Mouse (Mus musculus) liver, embryonic 14.5 days (tissue): Measurements from ENCODE around the gene Cilp. TPM values are rescaled to one million over a fixed set of nuclear protein-coding genes. Genes with fewer than 3 reads are reported as not detected.

Experiments used
- ATAC-seq: fragments of 200-750 bp; cut with Nextera tagmentation; 2 replicates; pipeline ENCODE4 v1.8.0; 2017; ENCODE audit warnings: moderate number of reproducible peaks, mild to moderate bottlenecking, moderate library complexity; ENCODE audit not compliant: insufficient read depth
- DNase-seq, 3 experiments: peaks; one replicate each; pipeline ENCODE4 v3.0.0-alpha.2; 2012 to 2013; ENCODE audit warnings: low read depth in 3 of 3, low spot score in 3 of 3
- H3K27ac ChIP-seq: fragments of 300-500 bp; sonication (generic); 2 replicates; pipeline ENCODE4 v1.5.1; 2014; ENCODE audit warnings: moderate library complexity, mild to moderate bottlenecking, control low read depth, inconsistent platforms
- H3K27me3 ChIP-seq: fragments of 300-500 bp; sonication (generic); 2 replicates; pipeline ENCODE4 v1.6.1; 2014; ENCODE audit warnings: mild to moderate bottlenecking, low read length, moderate library complexity; ENCODE audit not compliant: control insufficient read depth, insufficient read depth
- H3K36me3 ChIP-seq: fragments of 300-500 bp; sonication (generic); replicated peaks from 2 replicates; pipeline ENCODE4 v1.6.1; 2014; ENCODE audit warnings: low read depth; ENCODE audit not compliant: control insufficient read depth, insufficient read depth
- H3K4me1 ChIP-seq, 2 experiments: fragments of 200-500 bp in 1 of 2; fragments of 300-500 bp in 1 of 2; sonication (generic) in 1 of 2; replicated peaks; 2 replicates each; pipeline ENCODE4 v1.6.1; 2012 to 2014; ENCODE audit warnings: antibody characterized with exemption in 1 of 2, inconsistent platforms in 1 of 2, low read length in 1 of 2; ENCODE audit not compliant: control insufficient read depth in 2 of 2, insufficient read depth in 2 of 2
- H3K4me2 ChIP-seq: fragments of 300-500 bp; sonication (generic); 2 replicates; pipeline ENCODE4 v1.6.1; 2014; ENCODE audit warnings: low read depth, mild to moderate bottlenecking, control low read depth, moderate library complexity
- H3K4me3 ChIP-seq, 2 experiments: fragments of 200-500 bp in 1 of 2; fragments of 300-500 bp in 1 of 2; sonication (generic) in 1 of 2; 2 replicates each; pipeline ENCODE4 v1.5.1; 2012 to 2014; ENCODE audit warnings: low read depth in 2 of 2, low read length in 2 of 2, mild to moderate bottlenecking in 2 of 2, control low read depth in 1 of 2, inconsistent platforms in 1 of 2, moderate library complexity in 1 of 2; ENCODE audit not compliant: insufficient read depth in 1 of 2
- H3K9ac ChIP-seq: fragments of 300-500 bp; sonication (generic); replicated peaks from 2 replicates; pipeline ENCODE4 v1.6.1; 2014; ENCODE audit warnings: mild to moderate bottlenecking, control low read depth, moderate library complexity
- H3K9me3 ChIP-seq: fragments of 300-500 bp; sonication (generic); 2 replicates; pipeline ENCODE4 v1.6.1; 2016; ENCODE audit warnings: low read length, mixed read lengths; ENCODE audit not compliant: control insufficient read depth
- CTCF ChIP-seq: IDR thresholded peaks from 2 replicates; pipeline ENCODE4 v1.5.1; 2016; ENCODE audit warnings: antibody characterized with exemption, low read depth, control low read depth
- EP300 ChIP-seq: IDR thresholded peaks from 2 replicates; pipeline ENCODE4 v1.6.1; 2016; ENCODE audit warnings: antibody characterized with exemption, low read depth
- WGBS: fragments of 180-500 bp; shearing (Covaris S2); extraction: QIAGEN DNeasy Blood & Tissue Kit; methylation state at CpG from one replicate; pipeline ENCODE4 v1.1.7; 2014; ENCODE audit not compliant: insufficient replicate concordance; 5-methylcytosine and 5-hydroxymethylcytosine counted together
- polyA plus RNA-seq, 2 experiments: library from polyadenylated mRNA; depleted of rRNA in 1 of 2; stranded (reverse) in 1 of 2; unstranded in 1 of 2; fragments of >200 nt; fragmentation: Nextera tagmentation in 1 of 2; extraction: Ambion mirVana in 1 of 2; gene quantifications; 2 replicates each; pipeline versions ENCODE4 v1.2.1 to v1.2.3; 2012 to 2014

Gene Cilp
- polyA plus RNA-seq, 2 experiments: 0.01 TPM; not detected in 1

DNA sequence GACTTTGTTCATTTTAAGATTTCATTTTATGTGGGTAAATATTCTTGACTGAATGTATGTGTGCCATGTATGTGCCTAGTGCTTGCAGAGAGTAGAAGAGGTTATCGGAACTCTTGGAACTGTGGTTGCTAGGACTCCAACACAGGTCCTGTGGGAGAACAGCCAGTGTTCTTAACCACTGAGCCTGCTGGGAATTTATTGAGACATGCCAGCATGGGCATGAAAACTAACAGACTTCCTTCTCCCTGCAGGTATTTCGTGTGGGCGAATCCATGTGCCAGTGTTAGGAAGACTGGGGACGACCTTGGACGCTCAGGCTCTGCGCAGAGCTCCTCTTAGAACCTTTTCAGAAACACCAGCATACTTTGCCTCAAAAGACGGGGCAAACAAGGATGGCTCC, 34.7 kb downstream of the Cilp start:
- peaks cover 32% of the 10 kb centered on the region for H3K36me3 ChIP-seq
- ATAC-seq: no peak
- H3K4me2 ChIP-seq: no peak overlapping the region
- peaks cover 2 to 6% of the 10 kb centered on the region in 2 experiments; a peak in 1 of 4 replicates for H3K4me1 ChIP-seq
- H3K9me3 ChIP-seq: no peaks in the 10 kb centered on the region
- TF ChIP-seq EP300 (no peak), CTCF (no peak)
- WGBS: 87% methylated on average over 7 of the region's 7 CpGs
- DNase-seq: no peak
- H3K9ac ChIP-seq: no peak overlapping the region
- no peaks in the 10 kb centered on the region for H3K27me3 ChIP-seq
- no peak overlapping the region for H3K4me3 ChIP-seq
- H3K27ac ChIP-seq: no peak overlapping the region

GRCm38 (mm10) chr9:65302327-65302983, 37.5 kb downstream of the Cilp start:
- H3K27ac ChIP-seq: no peak overlapping the region

DNA sequence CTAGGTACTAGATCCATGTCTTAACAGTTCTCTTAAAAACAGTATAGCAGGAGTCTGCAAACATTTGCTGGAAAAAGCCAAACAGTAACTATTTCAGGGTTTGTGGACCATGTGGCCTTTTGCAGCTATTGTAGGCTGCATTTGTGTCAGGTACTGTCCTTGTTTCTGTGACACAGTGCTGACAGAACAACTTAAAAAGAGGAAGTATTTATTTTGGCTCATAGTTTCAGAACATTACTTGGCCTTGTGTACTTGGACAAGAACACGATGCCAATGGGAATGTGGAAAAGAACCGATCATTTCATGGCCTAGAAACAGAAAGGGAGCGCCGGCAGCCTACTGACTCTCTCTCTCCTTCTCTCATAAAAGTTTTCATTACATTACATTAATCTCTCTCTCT, 38.6 kb downstream of the Cilp start:
- Histone ChIP-seq H3K9me3 (no peaks in the 10 kb centered on the region), H3K36me3 (peaks cover 36% of the 10 kb centered on the region), H3K27ac (no peak overlapping the region), H3K4me3 (no peak overlapping the region), H3K27me3 (no peaks in the 10 kb centered on the region), H3K4me1 (no peaks in the 10 kb centered on the region), H3K9ac (no peak overlapping the region), H3K4me2 (no peak overlapping the region)
- ATAC-seq (no peak), DNase-seq (no peak)
- TF ChIP-seq CTCF: no peak
- no peak for TF ChIP-seq EP300
- 87% methylated on average over 4 of the region's 4 CpGs for WGBS

More at GRCm38 (mm10) chr9:65302327-65302983, 37.5 kb downstream of the Cilp start:
- Histone ChIP-seq H3K4me2 (no peak overlapping the region), H3K9ac (no peak overlapping the region), H3K4me1 (no peaks in the 10 kb centered on the region), H3K36me3 (peaks cover 32% of the 10 kb centered on the region), H3K9me3 (no peaks in the 10 kb centered on the region), H3K27me3 (no peaks in the 10 kb centered on the region), H3K4me3 (no peak overlapping the region)
- no peak for ATAC-seq
- TF ChIP-seq CTCF (no peak), EP300 (no peak)
- no peak for DNase-seq
- 86% methylated on average over 4 of the region's 4 CpGs for whole genome bisulfite sequencing

GRCm38 (mm10) chr9:65304300-65304699, 39.3 kb downstream of the Cilp start:
- Histone ChIP-seq H3K36me3 (peaks cover 40% of the 10 kb centered on the region), H3K27ac (no peak overlapping the region), H3K27me3 (no peaks in the 10 kb centered on the region), H3K9ac (no peak overlapping the region), H3K4me3 (no peak overlapping the region), H3K9me3 (no peaks in the 10 kb centered on the region), H3K4me1 (no peaks in the 10 kb centered on the region), H3K4me2 (no peak overlapping the region)
- no peak for DNase-seq
- ATAC-seq: no peak
- no peak for TF ChIP-seq EP300
- no peak for TF ChIP-seq CTCF
- 86% methylated on average over 4 of the region's 4 CpGs for WGBS

- Histone ChIP-seq H3K9ac (no peak overlapping the region), H3K4me1 (no peaks in the 10 kb centered on the region), H3K36me3 (peaks cover 30% of the 10 kb centered on the region), H3K27ac (no peak overlapping the region), H3K9me3 (no peaks in the 10 kb centered on the region), H3K27me3 (no peaks in the 10 kb centered on the region), H3K4me3 (no peak overlapping the region), H3K4me2 (no peak overlapping the region)
- DNase-seq: no peak
- WGBS: 81% methylated on average over 2 of the region's 2 CpGs
- ATAC-seq: no peak
- no peak for TF ChIP-seq CTCF
- TF ChIP-seq EP300: no peak
These were observed 41.7 kb downstream of the Cilp start for GRCm38 (mm10) chr9:65306672-65307071.
